Mouse (Mus musculus): ENCODE data around the gene Kirrel3. TPM values are rescaled to one million over a fixed set of nuclear protein-coding genes. Genes with fewer than 3 reads are reported as not detected.

Kirrel3 gene
- polyA plus RNA-seq, 1 experiment from 2014 or later: 0.60 TPM

DNA sequence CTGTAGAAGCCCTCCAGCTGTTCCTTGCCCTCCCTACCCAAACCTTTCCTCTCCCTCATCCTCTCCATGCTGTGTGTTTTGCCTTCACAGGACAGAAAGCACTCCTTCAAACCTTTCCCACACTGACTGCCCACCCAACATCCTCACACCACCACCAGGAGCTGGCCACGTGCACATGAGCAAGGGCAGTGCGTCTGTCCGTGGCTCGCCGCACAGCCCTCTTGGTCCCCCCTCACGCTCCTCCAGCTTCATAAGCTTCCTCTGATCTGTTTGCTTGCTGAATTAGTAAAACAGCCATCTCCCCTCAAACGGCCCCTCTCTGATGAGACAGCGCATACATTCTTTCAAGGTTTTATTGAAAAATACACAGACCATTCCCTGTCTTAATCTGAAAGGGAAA is 492.0 kb downstream of the Kirrel3 start:
- TF ChIP-seq CTCF (IDR thresholded peaks at IDR 0.05; ENCODE audit: low read depth): no peak
- 31% methylated on average over 8 of the region's 8 CpGs for WGBS
- H3K9me3 ChIP-seq (ENCODE audit: control insufficient read depth): peaks cover 5% of the 10 kb centered on the region
- no peak for ATAC-seq
- H3K9ac ChIP-seq (ENCODE audit: low read depth, low read length): no peak overlapping the region
- H3K4me1 ChIP-seq (replicated peaks; ENCODE audit: control insufficient read depth, insufficient read depth, low read length): no peaks in the 10 kb centered on the region
- H3K27me3 ChIP-seq (replicated peaks; ENCODE audit: control insufficient read depth, insufficient read depth, low read length): peaks cover 65% of the 10 kb centered on the region
- H3K36me3 ChIP-seq (ENCODE audit: control insufficient read depth, insufficient read depth): no peaks in the 10 kb centered on the region
- H3K27ac ChIP-seq (ENCODE audit: low read depth, low read length): no peak overlapping the region
- H3K4me2 ChIP-seq (replicated peaks; ENCODE audit: low read depth): no peak overlapping the region
- H3K4me3 ChIP-seq (ENCODE audit: low read depth, low read length): no peak overlapping the region

DNA sequence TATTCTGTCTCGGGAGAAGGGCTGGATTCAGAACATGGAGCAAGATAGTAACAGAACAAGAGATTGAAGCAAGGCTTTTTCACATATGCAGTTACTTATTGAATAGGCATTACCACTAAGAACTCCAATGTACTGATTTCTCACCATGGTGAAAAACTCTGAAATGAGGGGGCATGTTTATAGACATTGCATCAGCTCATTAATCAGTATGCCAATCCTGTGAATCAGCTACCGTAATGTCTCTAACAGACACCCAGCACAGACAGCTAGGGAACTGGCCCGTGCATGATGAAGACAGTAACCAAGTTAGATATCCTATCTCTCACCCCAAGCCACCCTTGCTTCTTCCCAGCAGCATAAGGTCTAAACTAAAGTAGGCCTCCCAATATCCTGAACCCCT is 492.5 kb downstream of the Kirrel3 start:
- Histone ChIP-seq H3K36me3 (ENCODE audit: control insufficient read depth, insufficient read depth) (no peaks in the 10 kb centered on the region), H3K4me2 (replicated peaks; ENCODE audit: low read depth) (no peak overlapping the region), H3K27me3 (replicated peaks; ENCODE audit: control insufficient read depth, insufficient read depth, low read length) (peaks cover 66% of the 10 kb centered on the region), H3K27ac (ENCODE audit: low read depth, low read length) (no peak overlapping the region), H3K9me3 (ENCODE audit: control insufficient read depth) (peaks cover 5% of the 10 kb centered on the region), H3K9ac (ENCODE audit: low read depth, low read length) (no peak overlapping the region), H3K4me3 (ENCODE audit: low read depth, low read length) (no peak overlapping the region), H3K4me1 (replicated peaks; ENCODE audit: control insufficient read depth, insufficient read depth, low read length) (no peaks in the 10 kb centered on the region)
- no peak for TF ChIP-seq CTCF (IDR thresholded peaks at IDR 0.05; ENCODE audit: low read depth)
- 63% methylated on average over 3 of the region's 3 CpGs for WGBS
- ATAC-seq: no peak

DNA sequence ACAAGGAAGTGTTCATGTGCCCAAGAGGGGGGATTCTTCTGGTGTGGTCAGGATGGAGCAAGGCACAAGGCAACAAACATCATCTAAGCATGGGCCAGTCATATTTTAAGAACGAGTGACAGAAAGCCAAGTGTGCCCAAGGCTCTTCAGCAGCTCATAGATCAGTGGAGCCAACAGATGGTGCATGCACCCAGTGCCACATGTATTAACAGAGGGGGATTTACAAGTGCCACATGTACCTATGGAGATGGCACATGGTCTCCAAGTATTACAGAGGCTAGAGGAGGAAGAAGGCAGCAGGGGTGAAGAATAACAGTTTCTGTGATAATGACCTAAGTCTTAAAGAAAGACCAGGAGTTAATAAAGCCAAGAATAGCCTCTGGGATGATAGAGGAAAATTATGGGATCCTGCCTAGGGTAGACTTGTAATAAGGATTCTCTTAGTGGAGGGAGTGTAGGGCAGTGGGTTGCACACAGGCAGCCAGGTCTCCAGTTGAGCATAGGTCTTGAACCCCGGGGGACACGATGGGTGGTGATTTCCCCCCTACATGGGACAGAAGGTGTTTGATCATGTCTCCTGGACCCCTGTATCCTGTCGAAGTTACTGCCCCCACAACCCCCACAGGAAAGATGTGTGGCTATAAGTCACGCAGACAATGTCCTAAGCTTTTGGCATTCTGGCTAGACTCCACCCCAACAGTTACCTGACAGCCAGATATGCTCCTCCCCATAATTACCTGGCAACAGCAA is 495.0 kb downstream of the Kirrel3 start:
- Histone ChIP-seq H3K9me3 (ENCODE audit: control insufficient read depth) (peaks cover 5% of the 10 kb centered on the region), H3K36me3 (ENCODE audit: control insufficient read depth, insufficient read depth) (no peaks in the 10 kb centered on the region), H3K9ac (ENCODE audit: low read depth, low read length) (no peak overlapping the region), H3K27ac (ENCODE audit: low read depth, low read length) (no peak overlapping the region), H3K4me2 (replicated peaks; ENCODE audit: low read depth) (no peak overlapping the region), H3K4me3 (ENCODE audit: low read depth, low read length) (no peak overlapping the region), H3K4me1 (replicated peaks; ENCODE audit: control insufficient read depth, insufficient read depth, low read length) (peaks cover 6% of the 10 kb centered on the region), H3K27me3 (replicated peaks; ENCODE audit: control insufficient read depth, insufficient read depth, low read length) (peaks cover 59% of the 10 kb centered on the region)
- 90% methylated on average over 5 of the region's 5 CpGs for WGBS
- no peak for ATAC-seq
- TF ChIP-seq CTCF (IDR thresholded peaks at IDR 0.05; ENCODE audit: low read depth): no peak

DNA sequence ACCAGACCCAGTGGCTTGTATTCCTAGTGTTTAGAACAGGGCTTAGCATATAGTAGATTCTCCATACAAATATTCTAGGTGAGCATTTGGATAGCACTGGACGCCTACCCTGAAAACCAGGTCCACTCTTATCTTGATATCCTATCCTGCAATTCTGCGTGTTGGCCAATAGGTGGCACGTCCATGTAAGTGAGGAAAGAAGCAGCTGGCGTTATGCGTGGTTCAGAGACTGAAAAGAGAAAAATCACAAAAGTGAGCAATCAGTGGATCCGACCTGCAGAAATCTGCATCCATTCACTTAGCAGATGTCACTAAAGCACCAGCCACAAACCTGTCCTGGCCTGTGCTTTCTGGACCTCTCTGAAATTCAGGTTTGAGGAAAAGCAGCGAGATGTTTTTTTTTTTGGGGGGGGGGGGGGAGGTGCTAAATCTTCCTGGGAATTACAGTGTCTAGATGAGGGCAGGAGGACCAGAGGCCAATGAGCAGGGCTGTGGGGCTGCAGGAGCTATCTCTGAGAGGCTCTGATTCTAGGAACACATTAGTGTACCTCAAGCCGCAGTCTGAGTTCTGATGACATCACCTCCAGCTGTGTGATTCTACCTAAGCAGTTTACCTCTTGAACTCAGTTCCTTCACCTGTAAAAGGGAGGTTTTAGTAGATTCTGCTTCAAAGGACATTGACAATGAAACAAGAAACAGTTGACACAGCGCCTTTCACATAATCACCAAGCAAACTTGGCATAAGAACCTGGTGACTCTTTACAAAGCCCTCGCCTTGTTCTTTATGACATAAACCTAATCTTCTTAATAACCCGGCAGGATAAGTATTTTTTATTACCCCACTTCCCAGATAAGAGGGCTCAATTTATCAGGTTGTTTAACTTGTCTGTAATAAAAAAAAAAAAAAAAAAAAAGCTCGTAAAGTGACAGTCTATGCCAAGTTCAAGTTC is 498.1 kb downstream of the Kirrel3 start:
- peaks cover 6% of the 10 kb centered on the region for H3K4me1 ChIP-seq (replicated peaks; ENCODE audit: control insufficient read depth, insufficient read depth, low read length)
- H3K9me3 ChIP-seq (ENCODE audit: control insufficient read depth): peaks cover 5% of the 10 kb centered on the region
- ATAC-seq: peak; percentile 91
- H3K27me3 ChIP-seq (replicated peaks; ENCODE audit: control insufficient read depth, insufficient read depth, low read length): peaks cover 65% of the 10 kb centered on the region
- no peak overlapping the region for H3K4me3 ChIP-seq (ENCODE audit: low read depth, low read length)
- H3K36me3 ChIP-seq (ENCODE audit: control insufficient read depth, insufficient read depth): no peaks in the 10 kb centered on the region
- WGBS: 17% methylated on average over 12 of the region's 12 CpGs
- TF ChIP-seq CTCF (IDR thresholded peaks at IDR 0.05; ENCODE audit: low read depth): peak; percentile 84
- no peak overlapping the region for H3K27ac ChIP-seq (ENCODE audit: low read depth, low read length)
- H3K4me2 ChIP-seq (replicated peaks; ENCODE audit: low read depth): peak overlapping the region; percentile 10; the same call in 1 of the 2 replicates
- no peak overlapping the region for H3K9ac ChIP-seq (ENCODE audit: low read depth, low read length)

DNA sequence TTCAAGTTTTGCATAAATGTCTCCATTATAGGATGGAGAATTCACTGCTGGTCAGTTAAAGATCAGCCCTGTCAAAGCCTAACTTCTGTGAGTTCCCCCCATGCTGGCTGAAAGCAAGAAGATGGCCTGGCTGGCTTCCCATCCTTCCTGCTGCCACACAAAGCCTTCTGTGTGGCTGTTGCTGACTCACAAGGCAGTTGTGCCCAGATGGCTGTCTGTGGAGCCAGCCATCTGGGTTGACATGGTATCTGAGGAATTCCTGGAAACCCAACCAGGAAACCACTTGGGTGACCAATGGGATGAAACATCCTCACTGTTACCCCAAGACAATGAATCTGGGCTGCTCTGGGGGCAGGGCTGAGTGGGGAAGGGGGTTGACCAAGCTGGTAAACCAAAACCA is 500.5 kb downstream of the Kirrel3 start:
- peaks cover 57% of the 10 kb centered on the region for H3K27me3 ChIP-seq (replicated peaks; ENCODE audit: control insufficient read depth, insufficient read depth, low read length)
- H3K4me2 ChIP-seq (replicated peaks; ENCODE audit: low read depth): no peak overlapping the region
- ATAC-seq: no peak
- no peaks in the 10 kb centered on the region for H3K36me3 ChIP-seq (ENCODE audit: control insufficient read depth, insufficient read depth)
- H3K4me3 ChIP-seq (ENCODE audit: low read depth, low read length): no peak overlapping the region
- TF ChIP-seq CTCF (IDR thresholded peaks at IDR 0.05; ENCODE audit: low read depth): no peak
- H3K27ac ChIP-seq (ENCODE audit: low read depth, low read length): no peak overlapping the region
- no peak overlapping the region for H3K9ac ChIP-seq (ENCODE audit: low read depth, low read length)
- H3K9me3 ChIP-seq (ENCODE audit: control insufficient read depth): no peaks in the 10 kb centered on the region
- H3K4me1 ChIP-seq (replicated peaks; ENCODE audit: control insufficient read depth, insufficient read depth, low read length): peaks cover 6% of the 10 kb centered on the region

DNA sequence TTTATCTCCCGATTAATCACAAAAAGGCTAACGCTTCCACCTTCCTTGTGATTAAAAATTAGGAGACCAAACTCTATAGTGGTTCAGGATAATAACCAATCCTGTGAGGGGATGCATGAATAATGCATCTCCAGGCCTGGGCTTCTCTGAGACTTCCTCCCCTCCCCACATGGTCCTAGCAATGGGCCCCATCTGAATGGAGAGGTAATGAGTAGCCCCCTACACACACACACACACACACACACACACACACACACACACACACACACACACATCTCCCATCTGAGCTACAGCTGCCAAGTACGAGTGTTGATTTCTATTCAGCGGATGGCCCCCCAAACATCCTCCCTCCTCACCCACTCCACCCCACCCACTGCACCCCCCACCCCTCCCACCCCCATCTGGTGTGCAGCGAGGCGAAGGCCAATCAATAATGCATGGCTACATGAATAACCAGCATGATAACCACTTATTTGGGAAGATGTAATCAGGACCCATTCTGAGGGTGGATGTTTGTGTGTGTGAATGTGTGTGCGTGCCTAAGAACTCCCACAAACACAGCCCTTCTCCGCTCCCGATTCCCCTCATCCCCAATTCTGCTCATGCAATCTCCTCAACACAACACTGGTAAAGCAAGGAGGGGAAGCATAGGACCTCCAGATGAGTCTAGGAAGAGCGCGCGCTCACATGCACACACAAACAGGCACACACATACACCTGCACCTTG is 501.9 kb downstream of the Kirrel3 start:
- Histone ChIP-seq H3K4me3 (ENCODE audit: low read depth, low read length) (no peak overlapping the region), H3K27ac (ENCODE audit: low read depth, low read length) (no peak overlapping the region), H3K9ac (ENCODE audit: low read depth, low read length) (no peak overlapping the region), H3K4me2 (replicated peaks; ENCODE audit: low read depth) (no peak overlapping the region), H3K36me3 (ENCODE audit: control insufficient read depth, insufficient read depth) (no peaks in the 10 kb centered on the region), H3K9me3 (ENCODE audit: control insufficient read depth) (no peaks in the 10 kb centered on the region), H3K27me3 (replicated peaks; ENCODE audit: control insufficient read depth, insufficient read depth, low read length) (peaks cover 52% of the 10 kb centered on the region), H3K4me1 (replicated peaks; ENCODE audit: control insufficient read depth, insufficient read depth, low read length) (peaks cover 6% of the 10 kb centered on the region)
- ATAC-seq: no peak
- 92% methylated on average over 12 of the region's 12 CpGs for WGBS
- TF ChIP-seq CTCF (IDR thresholded peaks at IDR 0.05; ENCODE audit: low read depth): no peak
